Mouse (Mus musculus) cerebellum, adult 9-10 months (tissue): ENCODE data around the gene Ciao2b.
"Not testable (repeated sequence)": the region's sequence is repeated elsewhere in the genome, so short reads cannot be mapped to it uniquely, and the experiment has no call there.

Experiments
- DNase-seq: peaks from one replicate; pipeline ENCODE4 v3.0.0; 2022

The Ciao2b gene

GRCm38 (mm10) chr8:104641426-104642323, at the start of gene Ciao2b:
Gene Ciao2b (minus strand): TSS chr8:104641965.
- DNase-seq: peak; percentile 84

DNA sequence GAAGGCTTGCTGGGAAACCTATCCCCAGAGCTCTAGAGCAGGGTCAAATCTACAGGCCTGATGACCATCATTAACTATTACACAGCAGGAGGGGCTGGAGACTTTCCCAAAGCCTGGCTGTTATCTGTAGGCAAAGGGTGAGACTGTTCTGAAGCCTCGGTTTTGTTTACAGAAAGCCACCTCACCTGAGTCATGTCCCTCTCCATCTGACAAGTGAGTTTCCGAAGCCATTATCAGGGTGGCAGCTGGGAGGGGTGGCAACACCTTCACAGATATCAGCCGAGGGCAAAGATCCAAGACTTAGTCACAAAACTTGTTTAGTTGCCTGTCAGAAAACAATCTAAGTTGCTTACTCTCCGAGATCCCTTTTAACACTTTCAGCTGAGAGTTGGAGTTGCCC, 46.7 kb upstream of the Ciao2b start:
- DNase-seq: no peak

DNA sequence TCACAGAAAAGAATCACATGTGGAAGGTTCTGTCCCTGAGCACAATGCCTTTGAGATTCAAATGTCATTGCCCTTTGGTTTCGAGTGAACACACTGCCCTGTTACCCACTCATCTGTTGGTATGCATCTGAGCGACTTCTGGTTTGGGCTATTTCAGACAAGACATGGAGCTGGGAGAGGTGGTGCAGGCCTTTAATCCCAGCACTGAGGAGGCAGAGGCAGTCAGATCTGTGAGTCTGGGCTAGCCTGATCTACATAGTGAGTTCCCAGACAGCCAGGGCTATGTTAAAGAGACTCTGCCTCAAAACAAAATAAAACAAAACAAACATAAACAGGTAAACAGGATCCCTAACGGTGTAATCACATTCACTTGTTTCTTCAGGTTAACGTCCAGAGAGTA, 13.8 kb upstream of the Ciao2b start:
- DNase-seq: no peak

DNA sequence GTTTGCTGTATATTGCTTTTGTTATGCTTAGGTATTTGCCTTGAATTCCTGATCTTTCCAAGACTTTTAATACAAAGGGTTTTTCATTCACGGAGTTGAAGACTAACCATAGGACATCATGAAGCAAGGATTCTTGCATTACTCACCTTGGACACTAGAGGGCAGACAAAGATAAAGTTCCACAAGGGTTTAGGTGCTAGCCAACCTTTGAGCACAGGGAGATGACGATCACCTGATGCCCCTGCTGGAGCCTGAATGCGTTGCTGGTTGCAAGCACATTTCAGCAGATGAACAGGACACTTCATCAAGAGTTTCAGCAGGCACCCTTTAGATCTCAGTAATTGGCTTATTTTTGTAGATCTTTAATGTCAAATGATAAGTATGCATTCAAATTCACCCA, 13.2 kb upstream of the Ciao2b start:
- DNase-seq: peak; percentile 92

DNA sequence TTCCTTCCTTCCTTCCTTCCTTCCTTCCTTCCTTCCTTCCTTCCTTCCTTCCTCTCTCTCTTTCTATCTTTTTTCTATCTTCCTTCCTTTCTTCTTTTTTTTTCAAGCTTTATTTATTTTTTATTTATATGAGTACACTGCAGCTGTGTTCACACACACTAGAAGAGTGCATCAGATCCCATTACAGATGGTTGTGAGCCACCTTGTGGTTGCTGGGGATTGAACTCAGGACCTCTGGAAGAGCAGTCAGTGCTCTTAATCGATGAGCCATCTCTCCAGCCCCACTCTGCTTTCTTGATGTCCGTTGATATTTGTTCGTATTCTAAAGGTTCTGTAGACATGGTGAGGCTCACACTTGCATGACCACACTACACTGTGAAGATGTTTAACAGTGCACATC, 2.4 kb upstream of the Ciao2b start:
- not testable (repeated sequence) for DNase-seq

DNA sequence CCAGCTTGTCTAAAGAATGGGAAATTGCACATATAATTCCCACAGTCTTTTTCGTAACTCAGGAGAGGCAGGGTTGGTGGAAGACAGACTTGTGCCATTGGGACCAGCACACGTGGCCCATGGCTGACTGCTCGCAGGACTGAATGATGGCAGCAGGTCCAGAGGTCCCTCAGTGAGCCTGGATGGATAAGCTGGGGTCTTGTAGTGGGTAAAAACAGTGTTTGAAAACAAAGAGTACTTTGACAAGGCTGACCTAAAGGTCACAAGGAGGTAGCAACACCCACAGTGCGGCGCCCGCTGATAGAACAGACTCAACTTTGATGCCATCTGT, 524 bp upstream of the Ciao2b start:
- DNase-seq: no peak

DNA sequence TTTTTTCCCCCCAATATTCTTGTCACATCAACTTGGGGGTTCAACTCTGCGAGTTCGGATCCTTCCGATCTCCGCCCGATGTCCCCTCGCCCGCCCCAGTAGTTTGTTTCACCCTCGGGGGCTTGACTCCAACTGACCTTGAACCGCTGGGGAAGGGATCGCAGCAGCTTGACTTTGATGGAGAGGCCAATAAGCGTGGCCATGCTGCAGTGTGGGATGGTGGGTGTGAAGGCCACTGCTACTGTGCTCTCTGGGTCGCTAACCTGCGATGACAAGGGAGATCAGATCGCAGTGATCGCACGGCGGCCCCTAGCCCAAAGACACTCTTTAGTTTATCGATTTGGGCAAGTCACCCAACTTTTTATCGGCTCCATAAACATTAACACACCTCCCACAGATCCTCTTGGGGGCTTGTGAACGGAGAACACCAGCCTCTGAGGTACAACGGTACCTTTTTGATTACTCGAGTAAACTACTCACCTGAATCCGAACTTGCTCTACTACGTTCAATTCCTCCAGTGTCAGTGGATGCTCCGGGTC, 864 bp downstream of the Ciao2b start:
- DNase-seq: peak; percentile 31

- DNase-seq: no peak
Observed at GRCm38 (mm10) chr8:104640241-104640640, 1.5 kb downstream of the Ciao2b start.

DNA sequence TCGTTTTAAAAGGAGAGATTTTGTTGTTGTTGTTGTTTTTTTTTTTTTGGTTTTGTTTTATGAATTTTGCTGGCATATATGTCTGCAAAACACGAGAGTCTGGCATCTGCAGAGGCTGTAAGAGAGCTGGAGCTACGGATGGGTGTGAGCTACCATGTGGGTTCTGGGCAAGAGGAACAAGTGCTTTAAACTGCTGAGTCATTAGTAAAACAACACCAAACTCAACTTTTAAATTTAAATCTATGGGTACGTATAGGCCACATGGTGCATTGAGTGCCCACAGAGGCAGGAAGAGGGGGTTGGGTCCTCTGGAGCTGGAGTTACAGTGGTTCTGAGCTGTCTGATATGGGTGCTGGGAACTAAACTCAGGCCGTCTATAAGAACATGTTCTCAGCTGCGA, 3.8 kb downstream of the Ciao2b start:
- no peak for DNase-seq

DNA sequence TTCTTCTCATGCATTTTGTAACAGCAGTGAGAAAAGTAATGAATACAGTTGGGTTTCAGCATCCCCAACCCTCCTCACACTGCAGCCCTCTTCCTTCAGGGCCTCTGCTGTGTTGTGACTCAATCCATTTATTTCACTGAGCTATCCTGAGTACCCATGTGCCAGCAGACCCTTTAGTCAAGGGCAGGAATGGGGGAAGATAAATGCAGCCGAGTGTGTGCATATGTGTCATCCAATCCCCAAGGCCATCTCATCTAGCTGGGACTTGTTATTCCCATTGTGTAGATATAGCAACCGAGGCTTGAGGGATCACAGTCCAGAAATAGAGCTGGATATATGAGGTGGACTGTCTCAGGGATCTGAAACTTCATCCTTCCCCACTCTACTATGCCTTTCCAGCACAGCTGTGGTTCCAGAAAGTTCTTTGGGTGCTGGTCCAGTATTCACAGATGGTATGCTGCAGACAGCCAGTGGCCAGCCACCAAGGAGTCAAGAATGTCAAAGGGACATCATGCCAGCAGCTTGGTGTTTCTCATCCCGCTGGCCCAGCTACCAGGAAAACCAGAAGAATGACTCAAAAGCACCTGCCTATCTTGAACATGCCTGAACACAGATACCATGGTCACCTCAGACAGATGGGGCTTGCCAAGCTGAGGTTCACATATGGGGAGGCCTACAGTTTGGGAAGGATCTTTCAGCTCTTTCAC, 6.6 kb downstream of the Ciao2b start:
- DNase-seq: no peak

DNA sequence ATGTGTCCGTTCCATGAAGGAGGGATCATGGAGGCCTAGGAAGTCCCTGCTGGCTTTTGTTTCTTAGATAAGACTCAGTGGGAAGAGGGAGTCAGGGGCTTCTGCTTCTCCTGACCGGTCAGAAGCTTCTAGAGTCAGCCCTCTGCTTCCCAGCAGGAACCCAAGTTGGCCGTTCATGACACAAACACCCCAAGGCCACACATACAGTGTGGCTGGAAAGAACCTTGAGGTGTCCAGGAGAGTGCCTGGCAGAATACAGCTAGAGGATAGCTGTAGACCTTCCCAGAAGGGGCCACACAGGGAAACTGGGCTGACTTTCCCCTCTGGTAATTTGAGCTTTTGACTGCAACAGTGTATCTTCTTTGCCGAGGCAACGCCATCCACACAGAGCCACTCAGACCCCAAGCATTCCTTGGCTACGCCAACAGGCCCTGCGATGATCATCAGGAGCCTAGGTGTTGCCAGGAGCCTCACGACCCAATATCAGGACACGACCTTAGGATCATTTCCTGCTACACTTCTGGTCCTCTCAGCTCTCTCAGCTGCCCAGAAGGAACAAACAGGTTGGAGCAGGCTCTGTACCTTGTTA, 8.5 kb downstream of the Ciao2b start:
- DNase-seq: no peak

GRCm38 (mm10) chr8:104632486-104632885, 9.3 kb downstream of the Ciao2b start:
- DNase-seq: no peak

GRCm38 (mm10) chr8:104631975-104632374, 9.8 kb downstream of the Ciao2b start:
- no peak for DNase-seq

GRCm38 (mm10) chr8:104630981-104631663, 10.6 kb downstream of the Ciao2b start, which contains the start of gene Rrad:
Gene Rrad (minus strand): TSS chr8:104631327.
- no peak for DNase-seq

DNA sequence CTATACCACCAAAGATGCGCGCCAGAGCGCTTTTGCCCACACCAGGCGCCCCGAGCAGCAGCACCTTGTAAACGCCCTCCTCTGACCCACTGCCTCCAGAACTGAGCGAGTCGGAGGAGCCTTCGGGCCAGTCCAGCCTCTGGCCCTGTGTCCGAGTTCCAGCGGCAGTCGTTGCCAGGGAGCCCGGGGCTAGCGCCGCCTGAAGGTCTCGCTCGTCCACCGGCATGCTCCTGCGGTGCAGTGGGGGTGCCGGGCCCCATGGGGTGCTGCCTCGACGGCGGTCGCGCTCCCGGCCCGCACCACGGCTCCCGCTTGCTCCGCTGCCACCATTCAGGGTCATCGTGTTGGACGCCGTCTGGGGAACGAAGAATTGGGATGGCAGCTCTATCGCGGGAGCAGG, 11.2 kb downstream of the Ciao2b start:
- DNase-seq: no peak

- no peak for DNase-seq
Observed at GRCm38 (mm10) chr8:104630111-104630479, 11.7 kb downstream of the Ciao2b start.

- DNase-seq: no peak
Observed at GRCm38 (mm10) chr8:104629306-104630110, 12.3 kb downstream of the Ciao2b start.

DNA sequence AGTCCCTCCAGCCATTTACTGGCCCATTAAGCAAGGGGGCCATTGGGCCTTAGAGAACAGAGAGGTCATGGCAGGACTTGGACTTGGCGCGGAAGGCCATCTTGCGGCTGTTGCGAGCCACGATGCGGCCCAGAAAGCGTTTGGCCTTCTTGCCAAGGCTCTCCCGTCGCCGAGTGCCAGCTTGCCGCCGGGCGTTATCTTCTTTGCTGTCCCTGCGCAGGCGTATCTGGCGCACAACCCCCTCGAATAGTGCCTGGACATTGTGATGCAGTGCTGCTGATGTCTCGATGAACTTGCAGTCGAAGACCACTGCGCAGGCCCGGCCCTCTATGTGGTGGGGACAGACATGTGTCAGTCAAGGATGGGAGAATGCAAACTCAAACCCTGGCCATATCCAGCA, 13.4 kb downstream of the Ciao2b start:
- DNase-seq: no peak

- no peak for DNase-seq
Observed at GRCm38 (mm10) chr8:104627065-104627740, 14.6 kb downstream of the Ciao2b start.

GRCm38 (mm10) chr8:104624161-104624560, 17.6 kb downstream of the Ciao2b start, which contains the start of gene Cdh16:
Gene Cdh16 (minus strand): TSS chr8:104624396.
- no peak for DNase-seq

GRCm38 (mm10) chr8:104620765-104621164, 21.0 kb downstream of the Ciao2b start:
- no peak for DNase-seq
